Mouse (Mus musculus) liver, embryonic 11.5 days (tissue): ENCODE measurements at regions not wholly inside any gene's neighbourhood (a gene's known extent, or its start where the extent isn't known, plus 50 kb on each side); places are given as distances from the start of the nearest gene placed in this dataset.
A peak's percentile ranks its signal among the peaks of the same experiment; 100 is the strongest.

Source experiments
- ATAC-seq: fragments of 200-750 bp; cut with Nextera tagmentation; replicated peaks from 2 replicates; pipeline ENCODE4 v1.8.0; 2017; ENCODE audit warnings: moderate number of reproducible peaks, mild to moderate bottlenecking, moderate TSS enrichment, moderate library complexity; ENCODE audit not compliant: low FRiP score
- DNase-seq: peaks from one replicate; pipeline ENCODE4 v3.0.0-alpha.2; 2017; ENCODE audit warnings: low spot score
- H3K27ac ChIP-seq: fragments of 300-500 bp; sonication (generic); 2 replicates; pipeline ENCODE4 v1.5.1; 2014; ENCODE audit warnings: mild to moderate bottlenecking, low read depth, low read length, control low read depth
- H3K27me3 ChIP-seq: fragments of 300-500 bp; sonication (generic); replicated peaks from 2 replicates; pipeline ENCODE4 v1.6.1; 2014; ENCODE audit warnings: low read length, mixed read lengths; ENCODE audit not compliant: control insufficient read depth, insufficient read depth
- H3K36me3 ChIP-seq: fragments of 300-500 bp; sonication (generic); 2 replicates; pipeline ENCODE4 v1.6.1; 2014; ENCODE audit warnings: mild to moderate bottlenecking, low read length, moderate library complexity, mixed read lengths; ENCODE audit not compliant: control insufficient read depth, insufficient read depth
- H3K4me1 ChIP-seq: fragments of 300-500 bp; sonication (generic); replicated peaks from 2 replicates; pipeline ENCODE4 v1.6.1; 2014; ENCODE audit warnings: low read length, mixed read lengths; ENCODE audit not compliant: control insufficient read depth, insufficient read depth
- H3K4me2 ChIP-seq: fragments of 300-500 bp; sonication (generic); 2 replicates; pipeline ENCODE4 v1.6.1; 2014; ENCODE audit warnings: mild to moderate bottlenecking, control low read depth, moderate library complexity
- H3K4me3 ChIP-seq: fragments of 300-500 bp; sonication (generic); 2 replicates; pipeline ENCODE4 v1.5.1; 2014; ENCODE audit warnings: low read depth, low read length, control low read depth
- H3K9ac ChIP-seq: fragments of 300-500 bp; sonication (generic); 2 replicates; pipeline ENCODE4 v1.6.1; 2014; ENCODE audit warnings: low read depth, low read length, control low read depth
- H3K9me3 ChIP-seq: fragments of 300-500 bp; sonication (generic); 2 replicates; pipeline ENCODE4 v1.6.1; 2016; ENCODE audit warnings: low read length, inconsistent platforms, mixed read lengths; ENCODE audit not compliant: control insufficient read depth
- whole genome bisulfite sequencing: fragments of 180-500 bp; shearing (Covaris S2); extraction: QIAGEN DNeasy Blood & Tissue Kit; methylation state at CpG from one replicate; pipeline ENCODE4 v1.1.7; 2014; 5-methylcytosine and 5-hydroxymethylcytosine counted together

GRCm38 (mm10) chr3:115820139-115820481, 67.5 kb upstream of the Dph5 start:
- ATAC-seq (peak; percentile 63), DNase-seq (no peak)
- peak overlapping the region; percentile 40 for H3K4me2 ChIP-seq
- H3K9me3 ChIP-seq = no peaks in the 10 kb centered on the region
- H3K36me3 ChIP-seq = no peaks in the 10 kb centered on the region
- peaks cover 34% of the 10 kb centered on the region for H3K4me1 ChIP-seq
- 24% methylated on average over 8 of the region's 8 CpGs for WGBS
- H3K9ac ChIP-seq = no peak overlapping the region
- peak overlapping the region; percentile 10; the same call in 1 of the 2 replicates for H3K4me3 ChIP-seq
- peak overlapping the region; percentile 16; the same call in 1 of the 2 replicates for H3K27ac ChIP-seq
- H3K27me3 ChIP-seq = no peaks in the 10 kb centered on the region

GRCm38 (mm10) chr3:115821627-115822026, 66.0 kb upstream of the Dph5 start:
- Histone ChIP-seq H3K4me3 (no peak overlapping the region), H3K27ac (no peak overlapping the region), H3K4me2 (no peak overlapping the region), H3K9ac (no peak overlapping the region), H3K4me1 (peaks cover 27% of the 10 kb centered on the region), H3K36me3 (no peaks in the 10 kb centered on the region), H3K27me3 (no peaks in the 10 kb centered on the region), H3K9me3 (no peaks in the 10 kb centered on the region)
- 58% methylated on average over 2 of the region's 2 CpGs for WGBS
- DNase-seq = no peak
- ATAC-seq = no peak

- ATAC-seq (no peak), DNase-seq (no peak)
- Histone ChIP-seq H3K36me3 (no peaks in the 10 kb centered on the region), H3K4me2 (no peak overlapping the region), H3K27me3 (no peaks in the 10 kb centered on the region), H3K9me3 (no peaks in the 10 kb centered on the region), H3K9ac (no peak overlapping the region), H3K4me3 (no peak overlapping the region), H3K4me1 (peaks cover 25% of the 10 kb centered on the region), H3K27ac (no peak overlapping the region)
- 82% methylated on average over 6 of the region's 6 CpGs for WGBS
These were observed 65.1 kb upstream of the Dph5 start for GRCm38 (mm10) chr3:115822491-115822890.

GRCm38 (mm10) chr3:115823741-115824140, 63.9 kb upstream of the Dph5 start:
- DNase-seq (no peak), ATAC-seq (no peak)
- Histone ChIP-seq H3K27me3 (no peaks in the 10 kb centered on the region), H3K9ac (no peak overlapping the region), H3K4me3 (no peak overlapping the region), H3K27ac (no peak overlapping the region), H3K36me3 (no peaks in the 10 kb centered on the region), H3K9me3 (no peaks in the 10 kb centered on the region), H3K4me2 (no peak overlapping the region), H3K4me1 (peaks cover 18% of the 10 kb centered on the region)
- WGBS = 83% methylated on average over 5 of the region's 5 CpGs

- Histone ChIP-seq H3K27me3 (no peaks in the 10 kb centered on the region), H3K4me2 (no peak overlapping the region), H3K27ac (no peak overlapping the region), H3K4me3 (no peak overlapping the region), H3K9me3 (no peaks in the 10 kb centered on the region), H3K9ac (no peak overlapping the region), H3K4me1 (peaks cover 8% of the 10 kb centered on the region), H3K36me3 (no peaks in the 10 kb centered on the region)
- 61% methylated on average over 2 of the region's 2 CpGs for WGBS
- ATAC-seq (no peak), DNase-seq (no peak)
These were observed 62.8 kb upstream of the Dph5 start for GRCm38 (mm10) chr3:115824792-115825191.

- H3K4me2 ChIP-seq = no peak overlapping the region
- H3K36me3 ChIP-seq = no peaks in the 10 kb centered on the region
- no peak overlapping the region for H3K4me3 ChIP-seq
- no peaks in the 10 kb centered on the region for H3K9me3 ChIP-seq
- no peaks in the 10 kb centered on the region for H3K4me1 ChIP-seq
- H3K27ac ChIP-seq = no peak overlapping the region
- H3K9ac ChIP-seq = no peak overlapping the region
- ATAC-seq = no peak
- DNase-seq = no peak
- no peaks in the 10 kb centered on the region for H3K27me3 ChIP-seq
These were observed 52.3 kb upstream of the Dph5 start for GRCm38 (mm10) chr3:115835381-115835780.

- ATAC-seq = no peak
- H3K27me3 ChIP-seq = no peaks in the 10 kb centered on the region
- WGBS = 95% methylated on average over 1 of the region's 1 CpGs
These were observed 49.9 kb upstream of the Dph5 start for GRCm38 (mm10) chr3:115837617-115838216.

More at GRCm38 (mm10) chr3:115837617-115838216, 49.9 kb upstream of the Dph5 start:
- H3K9me3 ChIP-seq = no peaks in the 10 kb centered on the region
- no peak for DNase-seq
- no peaks in the 10 kb centered on the region for H3K4me1 ChIP-seq
- no peak overlapping the region for H3K4me3 ChIP-seq
- H3K4me2 ChIP-seq = no peak overlapping the region
- H3K27ac ChIP-seq = no peak overlapping the region
- H3K9ac ChIP-seq = no peak overlapping the region
- no peaks in the 10 kb centered on the region for H3K36me3 ChIP-seq
